Mouse (Mus musculus) G1E (cell line): ENCODE measurements around the gene Gm17387. TPM values are rescaled to one million over a fixed set of nuclear protein-coding genes. Genes with fewer than 3 reads are reported as not detected.
"Not testable (repeated sequence)": the region's sequence is repeated elsewhere in the genome, so short reads cannot be mapped to it uniquely, and the experiment has no call there.

Experiments used
- ATAC-seq: 2 replicates; pipeline ENCODE4 v1.8.0; 2016; ENCODE audit warnings: mild to moderate bottlenecking; ENCODE audit not compliant: insufficient number of reproducible peaks, poor library complexity, low FRiP score, severe bottlenecking; ENCODE audit errors: extremely low read depth
- DNase-seq: peaks from one replicate; pipeline ENCODE4 v3.0.0; 2012; ENCODE audit warnings: low spot score
- H3K27me3 ChIP-seq: 2 replicates; pipeline ENCODE4 v1.6.1; 2012; ENCODE audit warnings: mild to moderate bottlenecking, low read length, inconsistent platforms; ENCODE audit not compliant: insufficient read depth
- H3K36me3 ChIP-seq: replicated peaks from 2 replicates; pipeline ENCODE3; 2012; ENCODE audit warnings: mild to moderate bottlenecking, inconsistent platforms
- H3K4me1 ChIP-seq: 2 replicates; pipeline ENCODE4 v1.6.1; 2012; ENCODE audit warnings: low read depth, low read length, inconsistent platforms, mixed read lengths; ENCODE audit not compliant: insufficient read depth
- H3K4me3 ChIP-seq: 2 replicates; pipeline ENCODE4 v1.5.1; 2012; ENCODE audit warnings: low read depth, mild to moderate bottlenecking, inconsistent platforms, low read length, moderate library complexity, mixed read lengths
- H3K9me3 ChIP-seq: replicated peaks from 2 replicates; pipeline ENCODE4 v1.6.1; 2012; ENCODE audit warnings: inconsistent platforms
- CTCF ChIP-seq: IDR thresholded peaks from 2 replicates; pipeline ENCODE4 v1.5.1; 2012; ENCODE audit warnings: low read depth, low read length, inconsistent platforms, mixed read lengths
- GATA1 ChIP-seq: IDR thresholded peaks from 2 replicates; pipeline ENCODE4 v1.6.1; 2012; ENCODE audit warnings: borderline replicate concordance, low read length, inconsistent platforms, mixed read lengths
- GATA2 ChIP-seq: IDR thresholded peaks from 2 replicates; pipeline ENCODE4 v1.6.1; 2012; ENCODE audit warnings: low read depth, low read length, inconsistent platforms, borderline replicate concordance
- POLR2AphosphoS5 ChIP-seq: IDR thresholded peaks from 2 replicates; pipeline ENCODE4 v1.6.1; 2012; ENCODE audit warnings: low read depth, low read length, inconsistent platforms; ENCODE audit not compliant: insufficient replicate concordance
- TAL1 ChIP-seq: conservative IDR thresholded peaks from 2 replicates; pipeline ENCODE4 v1.6.1; 2012; ENCODE audit warnings: low read depth, low read length, inconsistent platforms, mixed read lengths
- polyA plus RNA-seq: library from polyadenylated mRNA; stranded (reverse); fragments of >175 nt; gene quantifications from 2 replicates; pipeline ENCODE4 v1.2.3, GENCODE M21; 2012
- total RNA-seq, 2 experiments: library from RNA; stranded (forward) in 1 of 2; stranded (reverse) in 1 of 2; fragments of 200-1000 nt in 1 of 2; fragments of >200 nt in 1 of 2; fragmentation: Nextera tagmentation in 1 of 2; gene quantifications; 2 replicates each; pipeline ENCODE4 v1.2.3; 2014 to 2017

Gene Gm17387
- total and polyA plus RNA-seq, 3 experiments, result not detected

GRCm38 (mm10) chr7:141011238-141011770 is 17.6 kb upstream of the Gm17387 start:
- Histone ChIP-seq H3K4me3 (no peak overlapping the region), H3K36me3 (no peaks in the 10 kb centered on the region), H3K9me3 (no peaks in the 10 kb centered on the region), H3K27me3 (peaks cover 16% of the 10 kb centered on the region), H3K4me1 (no peaks in the 10 kb centered on the region)
- TF ChIP-seq POLR2AphosphoS5, result no peak
- no peak for TF ChIP-seq TAL1
- TF ChIP-seq GATA1, result no peak
- no peak for TF ChIP-seq CTCF
- TF ChIP-seq GATA2, result no peak
- ATAC-seq (no peak), DNase-seq (no peak)

DNA sequence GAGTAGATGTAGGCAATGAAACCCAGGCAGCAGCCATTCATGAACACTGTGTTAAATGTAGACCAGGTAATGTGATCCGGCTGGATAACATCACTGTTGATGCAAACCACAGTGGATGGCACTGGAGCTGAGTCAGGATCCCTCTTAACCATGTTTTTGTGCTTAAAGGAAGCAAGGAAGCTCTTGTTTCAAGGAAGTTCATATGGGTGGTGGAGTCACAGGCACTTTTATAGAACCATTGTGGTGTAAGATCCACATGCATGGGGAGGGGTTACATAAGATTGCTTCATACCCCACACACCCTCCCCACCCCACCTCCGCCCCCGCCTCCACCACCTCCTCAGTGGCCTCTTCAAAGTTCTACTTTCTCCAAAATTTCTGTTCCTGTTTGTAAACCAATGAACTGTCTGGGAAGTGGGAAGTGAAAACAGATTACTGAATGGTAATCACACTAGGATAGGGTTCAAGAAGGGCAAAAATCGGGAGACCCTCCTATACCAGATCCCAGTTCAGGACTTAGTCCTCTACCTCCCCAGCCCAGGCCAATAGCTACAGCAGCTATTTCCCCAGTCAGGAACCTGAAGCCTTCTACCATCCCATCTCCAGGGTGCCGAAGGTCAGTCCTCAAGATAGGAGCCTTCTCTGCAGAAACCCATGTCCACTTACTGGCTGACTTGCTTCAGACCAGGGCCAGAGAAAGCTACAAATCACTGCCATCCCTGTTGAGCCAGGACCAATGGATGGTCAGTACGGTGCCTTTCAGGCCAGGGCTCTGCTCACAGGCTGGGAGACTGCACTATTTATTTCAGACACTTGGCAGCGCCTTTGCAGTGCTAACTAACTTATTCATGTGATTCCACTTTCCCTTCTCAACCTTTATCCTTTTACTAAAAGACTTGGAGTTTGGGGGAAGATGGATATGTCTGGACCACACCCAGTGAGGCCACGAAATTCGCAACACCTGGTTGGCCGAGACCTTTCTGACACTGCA is 11.9 kb upstream of the Gm17387 start:
- Histone ChIP-seq H3K27me3 (peaks cover 15% of the 10 kb centered on the region), H3K36me3 (no peaks in the 10 kb centered on the region), H3K9me3 (no peaks in the 10 kb centered on the region), H3K4me3 (no peak overlapping the region), H3K4me1 (no peaks in the 10 kb centered on the region)
- TF ChIP-seq GATA2 (no peak), POLR2AphosphoS5 (no peak), CTCF (no peak), TAL1 (no peak), GATA1 (no peak)
- ATAC-seq (no peak), DNase-seq (no peak)

- peaks cover 15% of the 10 kb centered on the region for H3K27me3 ChIP-seq
- H3K4me1 ChIP-seq, H3K9me3 ChIP-seq: not testable (repeated sequence)
Measured at GRCm38 (mm10) chr7:141017824-141018223, 11.1 kb upstream of the Gm17387 start, which contains the start of gene Ifitm6. Gene Ifitm6 (minus strand): TSS chr7:141017924.

DNA sequence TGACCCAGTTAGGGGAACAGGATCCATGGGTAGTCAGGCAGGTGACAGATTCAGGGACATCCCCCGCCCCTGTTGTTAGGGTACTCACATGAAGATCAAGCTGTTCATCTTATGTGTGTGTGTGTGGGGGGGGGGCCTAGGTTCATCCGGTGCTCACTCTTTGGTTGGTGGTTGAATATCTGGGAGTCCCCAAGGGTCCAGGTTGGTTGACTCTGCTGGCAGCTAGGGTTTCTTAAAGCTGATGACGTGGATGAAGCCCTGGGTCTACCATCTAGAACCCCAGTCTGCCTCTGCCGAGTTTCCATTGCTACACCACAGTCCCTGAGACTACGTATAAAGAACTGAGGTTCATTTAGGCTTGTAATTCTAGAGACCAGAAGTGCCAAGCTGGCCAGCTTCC is 9.9 kb upstream of the Gm17387 start:
- Histone ChIP-seq H3K36me3 (no peaks in the 10 kb centered on the region), H3K9me3 (no peaks in the 10 kb centered on the region), H3K27me3 (peaks cover 15% of the 10 kb centered on the region), H3K4me3 (no peak overlapping the region), H3K4me1 (no peaks in the 10 kb centered on the region)
- ATAC-seq (no peak), DNase-seq (no peak)
- no peak for TF ChIP-seq GATA1
- TF ChIP-seq CTCF, result no peak
- no peak for TF ChIP-seq TAL1
- no peak for TF ChIP-seq GATA2
- no peak for TF ChIP-seq POLR2AphosphoS5

More at GRCm38 (mm10) chr7:141017824-141018223, 11.1 kb upstream of the Gm17387 start, which contains the start of gene Ifitm6:
- not testable (repeated sequence) for ATAC-seq, H3K36me3 ChIP-seq, H3K4me3 ChIP-seq, DNase-seq

DNA sequence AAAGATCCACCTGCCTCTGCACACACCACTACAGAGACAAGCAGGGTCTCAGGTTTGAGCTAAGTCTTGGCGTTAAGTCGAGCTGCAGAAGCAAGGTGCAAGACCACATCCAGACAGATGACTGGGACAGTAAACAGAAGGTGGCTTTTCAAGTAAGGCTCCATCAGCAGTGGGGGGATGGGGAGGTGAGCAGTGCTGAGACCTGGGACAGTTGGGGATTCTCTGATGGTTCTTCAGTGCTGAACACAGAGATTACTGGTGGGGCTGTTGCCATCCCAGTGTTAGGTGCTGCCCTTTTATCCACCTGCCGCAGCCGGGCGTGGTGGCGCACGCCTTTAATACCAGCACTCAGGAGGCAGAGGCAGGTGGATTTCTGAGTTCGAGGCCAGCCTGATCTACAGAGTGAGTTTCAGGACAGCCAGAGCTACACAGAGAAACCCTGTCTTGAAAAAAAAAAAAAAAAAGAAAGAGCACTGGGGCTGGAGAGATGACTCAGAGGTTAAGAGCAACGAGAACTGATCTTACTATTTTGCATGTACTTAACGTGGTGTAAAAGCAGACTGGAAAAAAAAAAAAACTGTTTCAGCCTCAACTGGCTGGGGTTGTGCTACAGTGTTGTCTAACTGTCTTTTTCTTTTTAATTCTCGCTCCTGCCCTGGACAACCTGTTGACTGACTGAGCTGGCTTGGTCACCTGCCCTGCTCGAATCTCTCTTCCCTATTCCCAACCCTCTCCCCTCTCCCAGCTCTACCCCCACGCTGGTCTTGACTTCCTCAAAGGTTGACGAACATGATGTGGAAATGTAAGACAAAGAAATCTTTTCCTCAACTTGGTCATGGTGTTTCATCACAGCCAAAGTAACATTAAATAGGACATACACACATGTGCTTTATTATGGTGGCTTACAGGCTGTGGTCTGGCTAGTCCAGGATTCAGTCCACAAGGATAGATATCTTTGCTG is 7.2 kb upstream of the Gm17387 start:
- Histone ChIP-seq H3K9me3 (no peaks in the 10 kb centered on the region), H3K27me3 (peaks cover 17% of the 10 kb centered on the region), H3K4me1 (no peaks in the 10 kb centered on the region), H3K36me3 (no peaks in the 10 kb centered on the region), H3K4me3 (no peak overlapping the region)
- TF ChIP-seq GATA2, result no peak
- TF ChIP-seq TAL1, result no peak
- no peak for TF ChIP-seq CTCF
- no peak for TF ChIP-seq POLR2AphosphoS5
- TF ChIP-seq GATA1, result no peak
- DNase-seq, result no peak
- no peak for ATAC-seq
